Mouse (Mus musculus) ES-Bruce4 (cell line): ENCODE data around the gene Gm28051. TPM values are rescaled to one million over a fixed set of nuclear protein-coding genes. Genes with fewer than 3 reads are reported as not detected.

Experiments used
- H3K27ac ChIP-seq: 2 replicates; pipeline ENCODE4 v1.5.1; 2012; ENCODE audit warnings: low read length, inconsistent platforms; ENCODE audit not compliant: insufficient read depth
- H3K27me3 ChIP-seq: 2 replicates; pipeline ENCODE4 v1.6.1; 2012; ENCODE audit warnings: mild to moderate bottlenecking, low read length, inconsistent platforms; ENCODE audit not compliant: control insufficient read depth, poor library complexity, insufficient read depth, severe bottlenecking
- H3K36me3 ChIP-seq: 2 replicates; pipeline ENCODE4 v1.6.1; 2012; ENCODE audit warnings: inconsistent platforms, mild to moderate bottlenecking, low read length, moderate library complexity; ENCODE audit not compliant: control insufficient read depth, poor library complexity, insufficient read depth, severe bottlenecking
- H3K4me1 ChIP-seq: one replicate; pipeline ENCODE4 v1.8.1; 2011; ENCODE audit warnings: low read length; ENCODE audit not compliant: control insufficient read depth, insufficient read depth
- H3K4me3 ChIP-seq: 2 replicates; pipeline ENCODE4 v1.5.1; 2011; ENCODE audit warnings: low read depth, mild to moderate bottlenecking, low read length
- H3K9ac ChIP-seq: 2 replicates; pipeline ENCODE4 v1.6.1; 2012; ENCODE audit warnings: low read depth, mild to moderate bottlenecking, inconsistent platforms; ENCODE audit not compliant: poor library complexity, severe bottlenecking
- H3K9me3 ChIP-seq: replicated peaks from 2 replicates; pipeline ENCODE4 v1.6.1; 2012; ENCODE audit warnings: mild to moderate bottlenecking, low read length, inconsistent platforms; ENCODE audit not compliant: control insufficient read depth, poor library complexity, insufficient read depth, severe bottlenecking
- CTCF ChIP-seq: IDR thresholded peaks from one replicate; pipeline ENCODE4 v1.8.1; 2011; ENCODE audit warnings: low read depth, low read length
- EP300 ChIP-seq: IDR thresholded peaks from 2 replicates; pipeline ENCODE4 v1.6.1; 2011; ENCODE audit warnings: low read depth, low read length; ENCODE audit not compliant: insufficient read depth
- POLR2A ChIP-seq: IDR thresholded peaks from one replicate; pipeline ENCODE4 v1.8.1; 2011; ENCODE audit warnings: low read length; ENCODE audit not compliant: insufficient read depth
- polyA plus RNA-seq: library from polyadenylated mRNA; stranded (reverse); fragments of >200 nt; gene quantifications from 2 replicates; pipeline ENCODE4 v1.2.4, GENCODE M21; 2011; ENCODE audit warnings: low read depth; ENCODE audit not compliant: missing spikeins, insufficient read depth, insufficient read length

The Gm28051 gene
- polyA plus RNA-seq, 1 experiment, result not detected

DNA sequence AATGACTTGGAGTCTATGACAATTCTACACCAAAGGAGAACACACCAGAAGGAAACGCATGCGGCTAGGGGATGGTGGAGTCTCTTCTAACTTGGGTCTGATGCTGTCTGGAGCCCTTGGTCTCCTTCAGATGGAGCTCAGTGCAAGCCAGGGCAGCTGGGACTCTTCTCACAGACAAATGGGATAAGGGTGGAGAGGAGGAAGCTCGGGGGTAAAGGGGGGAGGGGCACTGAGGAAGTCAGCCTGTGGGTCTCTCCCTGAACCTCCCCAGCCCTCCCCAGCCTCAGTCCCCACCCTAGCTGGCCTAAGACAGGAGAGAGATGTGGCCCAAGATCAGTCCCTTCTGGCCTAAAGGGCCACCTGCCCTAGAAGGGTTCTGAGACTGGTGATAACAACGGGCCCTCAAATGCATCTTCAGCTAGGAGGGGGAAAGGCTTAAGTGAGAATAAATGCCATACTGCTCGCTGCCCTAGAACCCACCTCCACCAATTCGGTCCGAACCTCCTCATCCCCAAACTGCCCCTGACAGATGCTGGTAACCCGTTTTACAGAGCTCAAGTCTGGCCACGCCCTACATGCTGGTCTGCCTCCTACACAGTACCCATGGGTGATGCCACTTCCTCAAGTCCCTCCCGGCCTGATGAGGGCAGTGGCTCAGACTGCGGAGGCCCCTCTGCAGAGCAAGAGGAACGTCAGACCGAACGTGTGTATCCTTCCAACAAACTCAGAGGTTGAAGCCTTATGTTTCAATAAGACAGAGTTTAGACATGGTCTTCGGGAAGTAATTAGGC is 67.6 kb downstream of the Gm28051 start:
- Histone ChIP-seq H3K9me3 (no peaks in the 10 kb centered on the region), H3K36me3 (no peaks in the 10 kb centered on the region), H3K27ac (no peak overlapping the region; the same call in 1 of the 2 replicates), H3K4me1 (peaks cover 20% of the 10 kb centered on the region), H3K4me3 (no peak overlapping the region), H3K27me3 (no peaks in the 10 kb centered on the region), H3K9ac (no peak overlapping the region)
- TF ChIP-seq POLR2A, result no peak
- no peak for TF ChIP-seq EP300
- TF ChIP-seq CTCF, result no peak

DNA sequence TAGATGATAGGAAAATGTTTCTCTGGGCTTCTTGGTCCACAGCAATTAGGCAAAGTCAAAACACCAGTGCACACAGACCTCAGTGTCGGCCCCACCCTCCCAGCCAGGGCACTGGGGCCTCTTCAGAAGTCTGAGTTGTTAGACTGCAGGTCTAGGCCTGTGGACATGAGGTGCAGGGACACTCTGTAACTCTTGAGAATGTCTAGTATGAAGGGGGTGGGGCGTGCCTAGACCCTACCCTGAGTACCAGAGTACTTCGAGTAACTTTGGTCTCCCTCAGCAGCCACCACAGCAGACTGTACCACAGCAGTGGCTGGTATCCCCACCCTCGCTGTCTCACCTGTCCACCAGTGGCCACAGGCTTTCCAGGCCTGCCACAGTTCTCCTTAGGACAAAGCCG is 71.2 kb downstream of the Gm28051 start:
- Histone ChIP-seq H3K36me3 (no peaks in the 10 kb centered on the region), H3K27ac (no peak overlapping the region), H3K27me3 (no peaks in the 10 kb centered on the region), H3K9ac (no peak overlapping the region), H3K4me1 (peaks cover 11% of the 10 kb centered on the region), H3K4me3 (no peak overlapping the region), H3K9me3 (no peaks in the 10 kb centered on the region)
- TF ChIP-seq POLR2A, result no peak
- no peak for TF ChIP-seq EP300
- no peak for TF ChIP-seq CTCF

- Histone ChIP-seq H3K27me3 (no peaks in the 10 kb centered on the region), H3K4me3 (no peak overlapping the region), H3K4me1 (peaks cover 11% of the 10 kb centered on the region), H3K36me3 (no peaks in the 10 kb centered on the region), H3K9me3 (no peaks in the 10 kb centered on the region), H3K27ac (no peak overlapping the region), H3K9ac (no peak overlapping the region)
- TF ChIP-seq EP300 (no peak), POLR2A (no peak), CTCF (no peak)
Measured at GRCm38 (mm10) chr12:102685523-102685931, 72.0 kb downstream of the Gm28051 start.

DNA sequence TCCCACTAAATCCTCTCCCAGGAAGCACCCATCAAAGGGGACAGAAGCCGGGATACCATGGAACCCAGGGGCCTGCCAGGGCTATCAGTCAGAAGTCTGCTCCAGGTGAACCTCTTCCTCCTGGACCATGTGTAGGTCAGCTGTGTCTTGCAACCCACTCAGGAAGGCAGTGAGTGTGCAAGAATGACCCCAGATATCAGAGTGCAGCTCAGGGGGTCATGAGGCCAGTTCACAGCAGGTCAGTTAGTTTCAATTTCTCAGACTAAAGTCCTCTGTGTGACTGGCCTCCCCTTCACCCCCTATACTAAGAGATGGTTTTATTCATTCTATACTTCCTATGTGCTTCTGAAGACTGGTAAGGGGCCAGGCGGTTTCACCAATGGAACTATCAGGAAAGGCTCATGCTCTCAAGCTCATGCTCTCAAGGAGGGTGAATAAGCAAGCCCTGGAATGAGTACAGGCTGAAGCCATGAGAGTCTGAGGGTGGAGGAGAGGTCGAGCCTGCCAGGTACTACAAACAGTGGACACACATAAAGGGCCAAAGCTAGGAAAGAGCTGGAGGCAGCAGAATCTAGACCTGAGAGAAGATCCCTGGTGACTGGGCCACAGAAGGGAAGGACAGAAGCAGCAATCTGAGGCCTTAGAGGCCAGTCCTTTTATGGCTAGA is 72.7 kb downstream of the Gm28051 start:
- H3K4me3 ChIP-seq, result no peak overlapping the region
- H3K27ac ChIP-seq, result no peak overlapping the region
- H3K4me1 ChIP-seq, result peaks cover 8% of the 10 kb centered on the region
- TF ChIP-seq POLR2A (no peak), EP300 (no peak)
- no peaks in the 10 kb centered on the region for H3K9me3 ChIP-seq
- H3K27me3 ChIP-seq, result no peaks in the 10 kb centered on the region
- H3K36me3 ChIP-seq, result no peaks in the 10 kb centered on the region
- no peak overlapping the region for H3K9ac ChIP-seq

GRCm38 (mm10) chr12:102683979-102684378 is 73.6 kb downstream of the Gm28051 start:
- Histone ChIP-seq H3K27me3 (no peaks in the 10 kb centered on the region), H3K4me1 (peaks cover 7% of the 10 kb centered on the region), H3K36me3 (no peaks in the 10 kb centered on the region), H3K4me3 (no peak overlapping the region), H3K27ac (no peak overlapping the region), H3K9me3 (no peaks in the 10 kb centered on the region), H3K9ac (no peak overlapping the region)
- no peak for TF ChIP-seq EP300
- TF ChIP-seq CTCF, result no peak
- TF ChIP-seq POLR2A, result no peak

DNA sequence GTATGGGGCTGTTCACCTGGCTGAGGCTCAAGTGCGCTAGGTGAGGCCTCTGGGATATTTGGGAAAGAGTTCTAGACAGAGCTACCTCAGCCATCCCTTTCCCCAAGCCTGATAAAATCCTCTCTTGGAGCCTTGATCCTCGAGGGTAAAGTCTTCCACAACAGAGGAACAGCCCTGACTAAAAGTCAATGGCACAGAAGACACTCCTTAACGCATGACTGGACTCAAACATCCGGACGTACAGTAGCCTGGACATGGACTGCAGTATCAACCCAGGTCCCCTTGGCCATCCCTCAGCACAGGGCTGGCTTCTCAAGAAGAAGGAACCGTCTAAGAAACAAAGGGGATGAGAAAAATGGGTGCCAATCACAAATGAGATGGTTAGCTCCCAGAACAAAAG is 74.1 kb downstream of the Gm28051 start:
- Histone ChIP-seq H3K9me3 (no peaks in the 10 kb centered on the region), H3K27me3 (no peaks in the 10 kb centered on the region), H3K4me3 (no peak overlapping the region), H3K27ac (no peak overlapping the region), H3K9ac (no peak overlapping the region), H3K4me1 (peaks cover 12% of the 10 kb centered on the region), H3K36me3 (no peaks in the 10 kb centered on the region)
- TF ChIP-seq CTCF (no peak), EP300 (no peak), POLR2A (no peak)
